Mouse (Mus musculus): Measurements from ENCODE around the gene Irf6. TPM values are rescaled to one million over a fixed set of nuclear protein-coding genes. Genes with fewer than 3 reads are reported as not detected.

Irf6 gene
- polyA plus RNA-seq, 1 experiment = 25.9 TPM

GRCm38 (mm10) chr1:193208178-193208577 is 55.3 kb downstream of the Irf6 start:
- WGBS = 26% methylated on average over 2 of the region's 2 CpGs
- peak; percentile 28 for DNase-seq
- no peaks in the 10 kb centered on the region for H3K4me1 ChIP-seq (ENCODE audit: control insufficient read depth, insufficient read depth, low read length)
- H3K4me3 ChIP-seq (replicated peaks; ENCODE audit: extremely low read depth, low read depth, low read length) = no peak overlapping the region
- TF ChIP-seq CTCF (IDR thresholded peaks at IDR 0.05; ENCODE audit: insufficient read depth, low read length) (peak; percentile 94), POLR2A (IDR thresholded peaks at IDR 0.05; ENCODE audit: borderline replicate concordance, extremely low read depth, low read depth, low read length) (no peak)

GRCm38 (mm10) chr1:193211371-193211770 is 58.5 kb downstream of the Irf6 start:
- Histone ChIP-seq H3K4me1 (ENCODE audit: control insufficient read depth, insufficient read depth, low read length) (no peaks in the 10 kb centered on the region), H3K4me3 (replicated peaks; ENCODE audit: extremely low read depth, low read depth, low read length) (no peak overlapping the region)
- WGBS = 61% methylated on average over 5 of the region's 5 CpGs
- no peak for DNase-seq
- no peak for TF ChIP-seq CTCF (IDR thresholded peaks at IDR 0.05; ENCODE audit: insufficient read depth, low read length)
- no peak for TF ChIP-seq POLR2A (IDR thresholded peaks at IDR 0.05; ENCODE audit: borderline replicate concordance, extremely low read depth, low read depth, low read length)

- no peak for DNase-seq
- TF ChIP-seq POLR2A (IDR thresholded peaks at IDR 0.05; ENCODE audit: borderline replicate concordance, extremely low read depth, low read depth, low read length) = no peak
- no peak for TF ChIP-seq CTCF (IDR thresholded peaks at IDR 0.05; ENCODE audit: insufficient read depth, low read length)
Observed at GRCm38 (mm10) chr1:193214053-193214452, 61.1 kb downstream of the Irf6 start.

GRCm38 (mm10) chr1:193216000-193216399 is 63.1 kb downstream of the Irf6 start:
- H3K4me1 ChIP-seq (ENCODE audit: control insufficient read depth, insufficient read depth, low read length) = no peaks in the 10 kb centered on the region
- WGBS = 70% methylated on average over 3 of the region's 3 CpGs
- TF ChIP-seq CTCF (IDR thresholded peaks at IDR 0.05; ENCODE audit: insufficient read depth, low read length) = no peak
- no peak for TF ChIP-seq POLR2A (IDR thresholded peaks at IDR 0.05; ENCODE audit: borderline replicate concordance, extremely low read depth, low read depth, low read length)
- no peak overlapping the region for H3K4me3 ChIP-seq (replicated peaks; ENCODE audit: extremely low read depth, low read depth, low read length)
- DNase-seq = no peak

More at GRCm38 (mm10) chr1:193214053-193214452, 61.1 kb downstream of the Irf6 start:
- Histone ChIP-seq H3K4me1 (ENCODE audit: control insufficient read depth, insufficient read depth, low read length) (no peaks in the 10 kb centered on the region), H3K4me3 (replicated peaks; ENCODE audit: extremely low read depth, low read depth, low read length) (no peak overlapping the region)
- 56% methylated on average over 5 of the region's 5 CpGs for WGBS

- TF ChIP-seq CTCF (IDR thresholded peaks at IDR 0.05; ENCODE audit: insufficient read depth, low read length) = no peak
- no peak for TF ChIP-seq POLR2A (IDR thresholded peaks at IDR 0.05; ENCODE audit: borderline replicate concordance, extremely low read depth, low read depth, low read length)
- no peak overlapping the region for H3K4me3 ChIP-seq (replicated peaks; ENCODE audit: extremely low read depth, low read depth, low read length)
- WGBS = 63% methylated on average over 5 of the region's 5 CpGs
Observed at GRCm38 (mm10) chr1:193220408-193220807, 67.5 kb downstream of the Irf6 start.

More at GRCm38 (mm10) chr1:193220408-193220807, 67.5 kb downstream of the Irf6 start:
- H3K4me1 ChIP-seq (ENCODE audit: control insufficient read depth, insufficient read depth, low read length) = no peaks in the 10 kb centered on the region
- DNase-seq = no peak

Other genes starting within 250 kb of the Irf6 start
- gene Syt14, start 117.3 kb upstream of the Irf6 start, polyA plus RNA-seq (2012; rRNA removed) = 0.07 and 0.11 TPM in 2 replicates
- 9.9 and 14.1 TPM in 2 replicates for gene Diexf, start 22.8 kb upstream of the Irf6 start, polyA plus RNA-seq (2012; rRNA removed)
- gene A130010J15Rik, start 14.9 kb downstream of the Irf6 start, polyA plus RNA-seq (2012; rRNA removed) = 2.1 and 2.2 TPM in 2 replicates
- gene Traf3ip3, start 48.6 kb downstream of the Irf6 start, polyA plus RNA-seq (2012; rRNA removed) = 4.9 and 5.5 TPM in 2 replicates
- 60.8 and 62.3 TPM in 2 replicates for gene Lamb3, start 54.6 kb downstream of the Irf6 start, polyA plus RNA-seq (2012; rRNA removed)
- gene Hsd11b1, start 111.0 kb downstream of the Irf6 start, polyA plus RNA-seq (2012; rRNA removed) = 211 and 245 TPM in 2 replicates
- 180 and 265 TPM in 2 replicates for gene G0s2, start 120.1 kb downstream of the Irf6 start, polyA plus RNA-seq (2012; rRNA removed)
- 0.15 and 0.26 TPM in 2 replicates for gene Camk1g, start 217.2 kb downstream of the Irf6 start, polyA plus RNA-seq (2012; rRNA removed)

All from lung, adult 2 months (tissue).